Mouse (Mus musculus) megakaryocyte-erythroid progenitor cell, adult 5-6 weeks (primary cell): ENCODE data around the gene Mia. TPM values are rescaled to one million over a fixed set of nuclear protein-coding genes. Genes with fewer than 3 reads are reported as not detected.

Experiments used
- ATAC-seq: replicated peaks from 2 replicates; pipeline ENCODE4 v1.8.0; 2016; ENCODE audit warnings: mild to moderate bottlenecking, inconsistent platforms; ENCODE audit not compliant: severe bottlenecking, poor library complexity, low FRiP score, low TSS enrichment
- total RNA-seq, 2 experiments: library from RNA; stranded (forward) in 1 of 2; stranded (reverse) in 1 of 2; fragments of 200-1000, 215-1000 nt in 1 of 2; fragments of >200 nt in 1 of 2; fragmentation: Nextera tagmentation in 1 of 2; gene quantifications; 2 replicates each; pipeline ENCODE4 v1.2.3; 2014 to 2017

The Mia gene
- total RNA-seq, 2 experiments from 2014 or later, result not detected

- no peak for ATAC-seq
These were observed 16.6 kb downstream of the Mia start for GRCm38 (mm10) chr7:27164112-27164947.

GRCm38 (mm10) chr7:27163450-27163805 lies 17.5 kb downstream of the Mia start:
- ATAC-seq, result no peak

GRCm38 (mm10) chr7:27162780-27163449 lies 18.0 kb downstream of the Mia start:
- no peak for ATAC-seq

- no peak for ATAC-seq
These were observed 19.2 kb downstream of the Mia start for GRCm38 (mm10) chr7:27161744-27162143.

GRCm38 (mm10) chr7:27160921-27161320 lies 20.0 kb downstream of the Mia start:
- no peak for ATAC-seq

- peak; percentile 83 for ATAC-seq
These were observed 21.1 kb downstream of the Mia start for GRCm38 (mm10) chr7:27159882-27160281.

- ATAC-seq, result no peak
These were observed 21.7 kb downstream of the Mia start for GRCm38 (mm10) chr7:27159256-27159655.

- ATAC-seq, result no peak
These were observed 22.8 kb downstream of the Mia start for GRCm38 (mm10) chr7:27158171-27158570.

- no peak for ATAC-seq
These were observed 25.0 kb downstream of the Mia start for GRCm38 (mm10) chr7:27156005-27156404.

- no peak for ATAC-seq
These were observed 27.7 kb downstream of the Mia start, which contains the start of gene Cyp2t4 for GRCm38 (mm10) chr7:27153205-27153764. TSS of gene Cyp2t4 (plus strand) at chr7:27153714.

- ATAC-seq, result no peak
These were observed 44.5 kb downstream of the Mia start for GRCm38 (mm10) chr7:27136410-27136996.

GRCm38 (mm10) chr7:27133757-27134156 lies 47.2 kb downstream of the Mia start:
- no peak for ATAC-seq

GRCm38 (mm10) chr7:27133156-27133555 lies 47.8 kb downstream of the Mia start:
- ATAC-seq, result no peak

GRCm38 (mm10) chr7:27132588-27132987 lies 48.4 kb downstream of the Mia start:
- no peak for ATAC-seq

- no peak for ATAC-seq
These were observed 49.6 kb downstream of the Mia start for GRCm38 (mm10) chr7:27131387-27131786.

GRCm38 (mm10) chr7:27130521-27131370 lies 50.2 kb downstream of the Mia start:
- ATAC-seq, result no peak

- ATAC-seq, result no peak
These were observed 51.1 kb downstream of the Mia start for GRCm38 (mm10) chr7:27129811-27130210.
